17 mouse cellular contexts compared by ENCODE assay signal in genomic region chr13:69631659-69632058, GRCm38 (mm10). TPM values are rescaled to one million over a fixed set of nuclear protein-coding genes. Genes with fewer than 3 reads are reported as not detected.
DNase-seq lines count a peak whose midpoint lies in the region; ATAC-seq and TF ChIP-seq lines count a peak whose summit lies in the region.
"Had no signal": no experiment of that assay in that cellular context is flagged by ENCODE, and none has a peak within 500 bp of the region (broad histone marks: within the 10 kb centered on the region; RNA-seq: fewer than 3 reads in every experiment).

No protein-coding gene starts in this region.

- no peak for TF ChIP-seq CTCF in Patski (IDR thresholded peaks at IDR 0.05)

- H3K36me3 ChIP-seq in heart, embryonic 10.5 days, result peaks cover 100% of the 10 kb centered on the region
- peaks cover 82% of the 10 kb centered on the region for H3K36me3 ChIP-seq in kidney, embryonic 16.5 days (ENCODE audit: insufficient read depth, low read length)

- WGBS in heart, embryonic 10.5 days, result 83% methylated on average over 4 of the region's 4 CpGs
- WGBS in kidney, embryonic 16.5 days, result 76% methylated on average over 4 of the region's 4 CpGs

- DNase-seq in heart, embryonic 10.5 days (ENCODE audit: low spot score), result peak; percentile 52
- DNase-seq in heart, postnatal 25 days (ENCODE audit: low spot score), result no peak
- peak; percentile 71 to 74 for DNase-seq in kidney, adult 8-10 months
- no peak for DNase-seq in Patski (ENCODE audit: low read depth, low spot score)
- DNase-seq in kidney, postnatal 14 days, result peak; percentile 51
- no peak for DNase-seq in left cerebral cortex, postnatal 10 days (ENCODE audit: extremely low spot score in 1 of 2, low spot score in 2 of 2)
- DNase-seq: adrenal gland, adult 2 months; adrenal gland, postnatal 36 days; cerebellum, adult 2 months; forebrain, postnatal 0 days; gastrocnemius, postnatal 14 days; heart, postnatal 10 days had no signal

- no peaks in the 10 kb centered on the region for H3K27me3 ChIP-seq in heart, embryonic 10.5 days (ENCODE audit: insufficient read depth, poor library complexity, severe bottlenecking)
- H3K27me3 ChIP-seq in kidney, embryonic 16.5 days (ENCODE audit: insufficient read depth, low read length), result no peaks in the 10 kb centered on the region
- no peaks in the 10 kb centered on the region for H3K27me3 ChIP-seq in Patski
- H3K27me3 ChIP-seq: forebrain, embryonic 13.5 days; hindbrain, embryonic 13.5 days had no signal

- CTCF ChIA-PET in Patski (lab: Charles Lee), result interaction anchor here (2.4 to 2.8 kb wide), 2 partner anchors 23 to 79 kb away, joined by 6 read pairs; no protein-coding TSS in a partner anchor

- no peaks in the 10 kb centered on the region for H3K9me3 ChIP-seq in heart, embryonic 10.5 days
- no peaks in the 10 kb centered on the region for H3K9me3 ChIP-seq in kidney, embryonic 16.5 days (ENCODE audit: low read length)
- H3K9me3 ChIP-seq: embryonic facial prominence, embryonic 10.5 days; forebrain, embryonic 13.5 days; hindbrain, embryonic 13.5 days had no signal

- POLR2A ChIA-PET in Patski (lab: Charles Lee), result no interaction called here

- no peak for ATAC-seq in kidney, embryonic 16.5 days (ENCODE audit: low FRiP score, low TSS enrichment)
- peak; percentile 57 for ATAC-seq in Patski
- no peak for ATAC-seq in megakaryocyte, adult 5-6 weeks (ENCODE audit: poor library complexity, severe bottlenecking)
- ATAC-seq: forebrain, embryonic 13.5 days; forebrain, postnatal 0 days had no signal

- in situ Hi-C loops in Patski (cut with MboI; ENCODE audit: low pct_unique_long_range_greater_than_20kb), result no loop called here

- H3K4me1 ChIP-seq in heart, embryonic 10.5 days, result no peaks in the 10 kb centered on the region
- H3K4me1 ChIP-seq in kidney, embryonic 16.5 days (ENCODE audit: insufficient read depth, low read length), result no peaks in the 10 kb centered on the region
- H3K4me1 ChIP-seq: embryonic facial prominence, embryonic 10.5 days; forebrain, embryonic 13.5 days; hindbrain, embryonic 13.5 days had no signal

- H3K4me3 ChIP-seq in heart, embryonic 10.5 days, result no peak overlapping the region
- H3K4me3 ChIP-seq in kidney, embryonic 16.5 days (ENCODE audit: low read length), result no peak overlapping the region
- H3K4me3 ChIP-seq: embryonic facial prominence, embryonic 10.5 days; forebrain, embryonic 13.5 days; hindbrain, embryonic 13.5 days had no signal

- H3K27ac ChIP-seq in heart, embryonic 10.5 days, result no peak overlapping the region
- no peak overlapping the region for H3K27ac ChIP-seq in kidney, embryonic 16.5 days (ENCODE audit: low read length)
- H3K27ac ChIP-seq: embryonic facial prominence, embryonic 10.5 days; forebrain, embryonic 13.5 days; hindbrain, embryonic 13.5 days had no signal

- intact Hi-C loops in heart, postnatal 25 days (cut with DNase I), result no loop called here
- intact Hi-C loops in left cerebral cortex, postnatal 10 days (cut with DNase I), result no loop called here

- H3K4me2 ChIP-seq in kidney, embryonic 16.5 days (replicated peaks; ENCODE audit: low read depth, low read length), result no peak overlapping the region
- H3K4me2 ChIP-seq: forebrain, embryonic 13.5 days; hindbrain, embryonic 13.5 days had no signal

- H3K9ac ChIP-seq in kidney, embryonic 16.5 days (replicated peaks; ENCODE audit: low read length), result no peak overlapping the region
- H3K9ac ChIP-seq: forebrain, embryonic 13.5 days; forebrain, postnatal 0 days; hindbrain, embryonic 13.5 days had no signal

RNA-seq across cellular contexts. Expression of gene Srd5a1, which starts 20.4 kb away (rescaled TPM):
- polyA plus RNA-seq in heart, embryonic 10.5 days (2016; fragmentation: Nextera tagmentation; extraction: Ambion mirVana), result 8.5 and 12.0 TPM in 2 replicates
- total RNA-seq in heart, postnatal 25 days (2021), result 1 to 10 TPM; 1.4 TPM
- polyA plus RNA-seq in kidney, embryonic 16.5 days (2015; fragmentation: Nextera tagmentation; extraction: Ambion mirVana), result 25.0 and 27.7 TPM in 2 replicates
- 122 TPM for polyA plus RNA-seq in Patski (2021)
- 10 to 100 TPM; 22.8 to 23.7 TPM for total RNA-seq in left cerebral cortex, postnatal 10 days (2021)
- total RNA-seq in megakaryocyte, adult 5-6 weeks (2015), result 1.7 and 2.1 TPM in 2 replicates
- 2.9 and 3.0 TPM in 2 replicates for total RNA-seq in megakaryocyte, adult 5-6 weeks (2017)

Comparison
In these comparisons a context has a peak if more than half of its experiments do, and no peak if none do; other contexts are left out.
1. DNase-seq: peak in heart, embryonic 10.5 days (single experiment), kidney, adult 8-10 months (2 of 2) and kidney, postnatal 14 days (single experiment); none in heart, postnatal 25 days (single experiment), Patski (single experiment) and left cerebral cortex, postnatal 10 days (0 of 2).
2. RNA of gene Srd5a1, which starts 20.4 kb away (total RNA-seq): 22.8 to 23.7 TPM in left cerebral cortex, postnatal 10 days; 1.7 to 3.0 TPM in megakaryocyte, adult 5-6 weeks and 1.4 TPM in heart, postnatal 25 days; every median in the first group is over 4 times any median in the second.